Mouse (Mus musculus): ENCODE results near the gene Vmn1r63.
"Not testable (repeated sequence)": the region's sequence is repeated elsewhere in the genome, so short reads cannot be mapped to it uniquely, and the experiment has no call there.

Vmn1r63 gene

DNA sequence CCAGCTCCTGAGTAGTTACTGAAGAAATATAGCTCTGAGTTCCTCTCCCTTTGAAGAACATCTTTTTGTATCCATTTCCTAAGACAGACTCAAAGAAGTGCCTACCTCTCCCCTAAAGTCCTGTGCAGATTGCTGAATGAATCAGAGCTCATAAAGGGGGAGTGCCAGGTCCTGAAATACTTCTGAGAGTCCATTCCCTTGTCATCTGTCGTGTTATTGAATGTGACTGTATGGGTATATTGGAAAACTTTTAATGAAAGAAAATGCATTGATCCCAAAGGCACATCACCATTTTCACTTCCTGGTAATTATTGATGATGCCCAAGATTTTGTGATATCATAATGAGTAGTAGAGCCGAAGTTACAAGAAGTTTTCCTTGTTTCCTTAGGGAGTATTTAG, at the start of gene Vmn1r63:
TSS of gene Vmn1r63 (minus strand) at position 101 of the 400 bp plus-strand sequence.
- not testable (repeated sequence) for DNase-seq (ENCODE audit: low spot score)
